Mouse (Mus musculus) CH12.LX (cell line): ENCODE results near the gene Proz.

Experiments
- CTCF ChIP-seq, 2 experiments: IDR thresholded peaks in 1 of 2; conservative IDR thresholded peaks in 1 of 2; 2 replicates each; pipeline ENCODE4 v1.5.1; 2011 to 2012; ENCODE audit warnings: low read depth in 2 of 2, low read length in 2 of 2, improper control_type of control experiment in 1 of 2, inconsistent platforms in 1 of 2, mild to moderate bottlenecking in 1 of 2, moderate library complexity in 1 of 2
- E2F4 ChIP-seq: IDR thresholded peaks from 2 replicates; pipeline ENCODE4 v1.6.1; 2011; ENCODE audit warnings: low read depth, low read length, improper control_type of control experiment; ENCODE audit not compliant: insufficient replicate concordance
- MAFK ChIP-seq: IDR thresholded peaks from 2 replicates; pipeline ENCODE4 v1.6.1; 2011; ENCODE audit warnings: low read length, improper control_type of control experiment; ENCODE audit not compliant: insufficient replicate concordance
- POLR2A ChIP-seq: IDR thresholded peaks from 2 replicates; pipeline ENCODE4 v1.6.1; 2011; ENCODE audit warnings: low read depth, mild to moderate bottlenecking, improper control_type of control experiment, low read length
- RAD21 ChIP-seq: IDR thresholded peaks from 2 replicates; pipeline ENCODE4 v1.6.1; 2011; ENCODE audit warnings: low read depth, mild to moderate bottlenecking, low read length, improper control_type of control experiment, moderate library complexity
- TBP ChIP-seq: conservative IDR thresholded peaks from 2 replicates; pipeline ENCODE4 v1.6.1; 2011; ENCODE audit warnings: low read depth, low read length, improper control_type of control experiment
- USF1 ChIP-seq: IDR thresholded peaks from 2 replicates; pipeline ENCODE4 v1.6.1; 2014; ENCODE audit warnings: low read depth, mild to moderate bottlenecking, inconsistent platforms, low read length, improper control_type of control experiment
- USF2 ChIP-seq: conservative IDR thresholded peaks from 2 replicates; pipeline ENCODE4 v1.6.1; 2011; ENCODE audit warnings: low read depth, low read length, improper control_type of control experiment

- no peak for TF ChIP-seq CTCF (conservative IDR thresholded peaks at IDR 0.05 in 1 of 2, IDR thresholded peaks at IDR 0.05 in 1 of 2; ENCODE audit: low read depth in 2 of 2, low read length in 2 of 2)
- no peak for TF ChIP-seq USF1
- no peak for TF ChIP-seq POLR2A
- TF ChIP-seq E2F4 = no peak
- TF ChIP-seq RAD21 = no peak
- TF ChIP-seq TBP = no peak
- no peak for TF ChIP-seq USF2
- no peak for TF ChIP-seq MAFK
These were observed 60.4 kb downstream of the Proz start for GRCm38 (mm10) chr8:13120882-13121665.
